Mouse (Mus musculus) ovary, postnatal 14 days (tissue): ENCODE results near the gene Cacna1a.

Source experiments
- DNase-seq: peaks from one replicate; pipeline ENCODE4 v3.0.0; 2022; ENCODE audit warnings: low spot score

Cacna1a gene

GRCm38 (mm10) chr8:84413886-84414851 is 25.9 kb downstream of the Cacna1a start:
- peak; percentile 9 for DNase-seq

GRCm38 (mm10) chr8:84414918-84415317 is 26.7 kb downstream of the Cacna1a start:
- no peak for DNase-seq

- no peak for DNase-seq
Measured at GRCm38 (mm10) chr8:84415378-84415898, 27.2 kb downstream of the Cacna1a start.

- no peak for DNase-seq
Measured at GRCm38 (mm10) chr8:84416041-84416440, 27.8 kb downstream of the Cacna1a start.

GRCm38 (mm10) chr8:84416915-84417314 is 28.7 kb downstream of the Cacna1a start:
- no peak for DNase-seq

GRCm38 (mm10) chr8:84417840-84418239 is 29.6 kb downstream of the Cacna1a start:
- DNase-seq, result no peak

- no peak for DNase-seq
Measured at GRCm38 (mm10) chr8:84424426-84424825, 36.2 kb downstream of the Cacna1a start.

- DNase-seq, result no peak
Measured at GRCm38 (mm10) chr8:84426087-84426486, 37.8 kb downstream of the Cacna1a start.

GRCm38 (mm10) chr8:84426582-84426981 is 38.3 kb downstream of the Cacna1a start:
- DNase-seq, result no peak

GRCm38 (mm10) chr8:84428034-84428433 is 39.8 kb downstream of the Cacna1a start:
- no peak for DNase-seq

GRCm38 (mm10) chr8:84429014-84429413 is 40.8 kb downstream of the Cacna1a start:
- no peak for DNase-seq

GRCm38 (mm10) chr8:84429492-84429891 is 41.3 kb downstream of the Cacna1a start:
- DNase-seq, result no peak

- no peak for DNase-seq
Measured at GRCm38 (mm10) chr8:84435370-84435769, 47.1 kb downstream of the Cacna1a start.

- no peak for DNase-seq
Measured at GRCm38 (mm10) chr8:84439813-84440212, 51.6 kb downstream of the Cacna1a start.

GRCm38 (mm10) chr8:84442043-84442442 is 53.8 kb downstream of the Cacna1a start:
- no peak for DNase-seq

- DNase-seq, result no peak
Measured at GRCm38 (mm10) chr8:84446571-84446991, 58.3 kb downstream of the Cacna1a start.

- DNase-seq, result peak; percentile 66
Measured at GRCm38 (mm10) chr8:84454532-84454931, 66.3 kb downstream of the Cacna1a start.

- no peak for DNase-seq
Measured at GRCm38 (mm10) chr8:84458853-84459252, 70.6 kb downstream of the Cacna1a start.

GRCm38 (mm10) chr8:84459276-84459675 is 71.0 kb downstream of the Cacna1a start:
- DNase-seq, result no peak

GRCm38 (mm10) chr8:84460698-84461097 is 72.5 kb downstream of the Cacna1a start:
- DNase-seq, result no peak

GRCm38 (mm10) chr8:84466932-84467331 is 78.7 kb downstream of the Cacna1a start:
- DNase-seq, result no peak

- DNase-seq, result no peak
Measured at GRCm38 (mm10) chr8:84469076-84469475, 80.8 kb downstream of the Cacna1a start.

- peak; percentile 50 for DNase-seq
Measured at GRCm38 (mm10) chr8:84471271-84471995, 83.2 kb downstream of the Cacna1a start.
